Mouse (Mus musculus) cerebellum, adult 2 months (tissue): ENCODE measurements at regions not wholly inside any gene's neighbourhood (a gene's known extent, or its start where the extent isn't known, plus 50 kb on each side); places are given as distances from the start of the nearest gene placed in this dataset.

ENCODE experiments used
- DNase-seq, 2 experiments: peaks; one replicate each; pipeline ENCODE4 v3.0.0; 2021
- H3K27ac ChIP-seq: fragments of 200-500 bp; 2 replicates; pipeline ENCODE4 v1.5.1; 2012; ENCODE audit warnings: low read length, control low read depth, inconsistent platforms; ENCODE audit not compliant: insufficient read depth
- H3K27me3 ChIP-seq: fragments of 200-500 bp; 2 replicates; pipeline ENCODE4 v1.6.1; 2012; ENCODE audit warnings: inconsistent platforms, mild to moderate bottlenecking, low read length, moderate library complexity; ENCODE audit not compliant: control insufficient read depth, insufficient read depth
- H3K4me1 ChIP-seq: fragments of 200-500 bp; 2 replicates; pipeline ENCODE4 v1.6.1; 2011; ENCODE audit warnings: low read length; ENCODE audit not compliant: control insufficient read depth, insufficient read depth
- H3K4me3 ChIP-seq: fragments of 200-500 bp; replicated peaks from 2 replicates; pipeline ENCODE3; 2011; ENCODE audit warnings: mild to moderate bottlenecking, low read depth, low read length, control low read depth; ENCODE audit not compliant: insufficient read depth
- CTCF ChIP-seq: fragments of 200-500 bp; IDR thresholded peaks from 2 replicates; pipeline ENCODE4 v1.5.1; 2011; ENCODE audit warnings: low read depth, mild to moderate bottlenecking, control low read depth, low read length, moderate library complexity, borderline replicate concordance; ENCODE audit not compliant: insufficient read depth
- POLR2A ChIP-seq: fragments of 200-500 bp; IDR thresholded peaks from 2 replicates; pipeline ENCODE4 v1.6.1; 2011; ENCODE audit warnings: low read length, control low read depth, borderline replicate concordance; ENCODE audit not compliant: insufficient read depth
- WGBS: fragments of 180-500 bp; shearing (Covaris S2); methylation state at CpG from one replicate; pipeline ENCODE4 v1.1.7; 2018; 5-methylcytosine and 5-hydroxymethylcytosine counted together

DNA sequence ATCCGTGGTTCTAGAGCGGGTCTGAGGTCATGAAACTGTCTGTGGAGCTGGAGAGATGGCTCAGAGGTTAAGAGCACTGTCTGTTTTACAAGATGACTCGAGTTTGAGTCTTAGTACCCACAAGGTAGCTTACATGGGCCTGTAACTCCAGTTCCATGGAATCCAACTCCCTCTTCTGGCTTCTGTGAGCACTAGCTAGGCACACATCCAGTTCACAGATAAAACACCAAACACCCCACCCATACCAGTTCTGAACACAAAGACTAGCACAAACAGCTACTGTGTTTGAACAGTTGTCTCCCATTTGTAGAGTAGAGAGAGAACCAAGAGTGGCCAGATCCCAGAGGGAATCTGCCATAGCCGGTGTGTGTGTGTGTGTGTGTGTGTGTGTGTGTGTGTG, 224.0 kb downstream of the Zfp36l1 start:
- H3K27me3 ChIP-seq, result no peaks in the 10 kb centered on the region
- no peak overlapping the region for H3K27ac ChIP-seq
- no peak for DNase-seq
- 98% methylated on average over 4 of the region's 4 CpGs for WGBS
- TF ChIP-seq CTCF (no peak), POLR2A (no peak)
- H3K4me3 ChIP-seq, result no peak overlapping the region
- no peaks in the 10 kb centered on the region; the same call in 1 of the 2 replicates for H3K4me1 ChIP-seq

GRCm38 (mm10) chr12:79888086-79888485, 224.7 kb downstream of the Zfp36l1 start:
- no peaks in the 10 kb centered on the region for H3K27me3 ChIP-seq
- no peak overlapping the region for H3K4me3 ChIP-seq
- TF ChIP-seq CTCF (no peak), POLR2A (no peak)
- no peak for DNase-seq
- no peaks in the 10 kb centered on the region; the same call in 1 of the 2 replicates for H3K4me1 ChIP-seq
- no peak overlapping the region for H3K27ac ChIP-seq
- 61% methylated on average over 4 of the region's 4 CpGs for WGBS

DNA sequence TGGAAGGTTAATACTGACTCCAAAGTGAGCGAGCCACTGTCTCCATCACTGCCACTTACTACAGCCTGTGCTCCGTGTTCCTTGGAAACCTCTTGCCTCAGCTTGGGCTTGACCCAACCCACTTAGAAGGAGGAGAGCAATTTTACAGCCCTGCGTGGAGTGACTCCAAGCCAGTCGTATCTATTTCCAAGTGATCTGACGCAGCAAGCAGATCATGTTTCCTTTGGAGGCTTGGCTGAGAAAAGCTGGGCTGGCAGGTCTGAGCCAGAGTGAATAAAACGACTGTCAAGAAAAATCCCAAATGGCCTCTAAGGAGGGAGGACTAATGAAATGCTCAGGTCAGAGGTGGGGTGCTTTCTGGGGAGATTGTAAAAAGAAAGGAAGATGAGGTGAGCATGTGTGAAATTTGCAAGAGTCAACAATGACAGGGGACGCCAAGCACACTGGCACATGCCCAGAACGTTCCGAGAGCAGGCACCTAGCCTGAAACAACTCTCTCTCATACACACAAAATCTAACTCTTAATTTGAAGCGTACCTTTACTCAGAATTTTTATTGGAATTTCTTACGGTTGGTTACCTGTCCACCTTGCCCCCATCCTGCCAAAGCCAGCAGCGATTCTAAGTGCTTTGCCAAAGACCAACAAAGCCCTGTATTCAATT, 225.5 kb downstream of the Zfp36l1 start:
- H3K27me3 ChIP-seq, result no peaks in the 10 kb centered on the region
- no peak overlapping the region for H3K4me3 ChIP-seq
- TF ChIP-seq POLR2A (no peak), CTCF (no peak)
- peak; percentile 26 to 27 for DNase-seq
- no peak overlapping the region for H3K27ac ChIP-seq
- no peaks in the 10 kb centered on the region; the same call in 1 of the 2 replicates for H3K4me1 ChIP-seq
- 16% methylated on average over 12 of the region's 12 CpGs for WGBS

- H3K4me3 ChIP-seq, result no peak overlapping the region
- H3K27me3 ChIP-seq, result no peaks in the 10 kb centered on the region
- TF ChIP-seq CTCF (no peak), POLR2A (no peak)
- no peaks in the 10 kb centered on the region; the same call in 1 of the 2 replicates for H3K4me1 ChIP-seq
- no peak overlapping the region for H3K27ac ChIP-seq
- DNase-seq, result no peak
- WGBS, result 90% methylated on average over 3 of the region's 3 CpGs
These were observed 226.3 kb downstream of the Zfp36l1 start for GRCm38 (mm10) chr12:79886494-79886893.

DNA sequence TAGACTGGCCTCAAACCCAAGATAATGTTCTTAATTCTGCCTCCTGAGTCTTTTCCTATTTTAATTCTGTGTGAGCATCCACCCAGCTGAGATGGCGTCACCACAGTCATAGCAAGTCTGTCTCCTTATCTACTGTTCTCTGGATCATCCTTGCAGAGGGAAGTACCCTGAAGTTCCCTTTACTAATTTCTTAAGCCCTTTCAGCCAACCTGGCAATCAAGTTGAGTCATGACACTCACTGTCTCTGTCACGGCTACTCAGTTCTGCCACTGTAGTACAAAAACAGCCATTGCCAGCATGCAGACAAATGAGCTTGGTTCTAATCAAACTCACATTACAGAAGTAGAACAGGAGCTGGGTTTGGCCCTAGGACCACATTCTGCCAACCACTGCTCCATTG, 227.5 kb downstream of the Zfp36l1 start:
- Histone ChIP-seq H3K4me3 (no peak overlapping the region), H3K27me3 (no peaks in the 10 kb centered on the region), H3K4me1 (no peaks in the 10 kb centered on the region; the same call in 1 of the 2 replicates), H3K27ac (no peak overlapping the region)
- WGBS, result 92% methylated on average over 2 of the region's 2 CpGs
- DNase-seq, result no peak
- TF ChIP-seq CTCF, result no peak
- TF ChIP-seq POLR2A, result no peak

DNA sequence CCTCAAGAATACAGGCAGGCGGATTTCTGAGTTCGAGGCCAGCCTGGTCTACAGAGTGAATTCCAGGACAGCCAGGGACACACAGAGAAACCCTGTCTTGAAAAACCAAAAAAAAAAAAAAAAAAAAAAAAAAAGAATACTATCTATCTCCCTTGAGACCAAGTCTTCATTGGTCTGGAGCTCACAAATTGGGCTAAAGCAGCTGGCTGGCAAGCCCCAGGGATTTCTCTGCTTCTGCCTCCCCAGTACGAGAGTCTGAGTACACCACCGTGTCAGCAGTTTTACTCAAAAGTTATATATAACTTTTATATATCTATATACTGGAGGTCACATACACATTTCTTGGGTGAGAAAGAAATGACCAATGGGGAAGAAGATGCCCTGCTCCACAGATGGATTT, 229.2 kb downstream of the Zfp36l1 start:
- no peak overlapping the region for H3K4me3 ChIP-seq
- 97% methylated on average over 4 of the region's 4 CpGs for WGBS
- DNase-seq, result no peak

DNA sequence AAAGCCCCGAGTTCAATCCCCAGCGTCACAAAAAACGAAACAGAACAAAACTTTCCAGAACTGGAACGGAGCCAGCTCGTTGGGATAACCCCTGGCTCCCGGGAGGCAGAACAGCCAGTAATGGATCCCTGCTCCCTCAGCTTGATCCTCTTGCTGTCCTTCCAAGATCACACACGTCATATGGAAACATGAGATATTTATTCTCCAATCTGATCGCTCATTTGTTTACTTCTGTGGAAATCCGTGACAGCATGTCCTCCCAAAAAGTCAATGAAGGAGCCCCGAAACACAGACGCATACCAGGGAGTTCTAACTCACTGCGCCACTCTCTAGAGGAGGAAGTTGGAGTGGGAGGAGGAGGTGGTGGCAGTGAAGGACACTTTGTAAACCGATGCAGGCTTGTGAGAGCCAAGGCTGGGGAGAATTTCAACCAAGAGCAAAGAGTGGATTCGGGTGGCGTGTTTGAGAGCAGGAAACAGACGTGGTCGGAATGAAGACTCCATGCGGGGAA, 232.0 kb downstream of the Zfp36l1 start:
- no peak for DNase-seq
- Histone ChIP-seq H3K27me3 (no peaks in the 10 kb centered on the region), H3K4me1 (no peaks in the 10 kb centered on the region), H3K4me3 (no peak overlapping the region), H3K27ac (no peak overlapping the region)
- TF ChIP-seq POLR2A, result no peak
- no peak for TF ChIP-seq CTCF
- 62% methylated on average over 18 of the region's 18 CpGs for WGBS

More for the DNA sequence above, 229.2 kb downstream of the Zfp36l1 start:
- TF ChIP-seq POLR2A, result no peak
- TF ChIP-seq CTCF, result no peak
- Histone ChIP-seq H3K27me3 (no peaks in the 10 kb centered on the region), H3K4me1 (no peaks in the 10 kb centered on the region; the same call in 1 of the 2 replicates), H3K27ac (no peak overlapping the region)

GRCm38 (mm10) chr12:79880346-79880745, 232.5 kb downstream of the Zfp36l1 start:
- Histone ChIP-seq H3K27me3 (no peaks in the 10 kb centered on the region), H3K4me3 (no peak overlapping the region), H3K4me1 (no peaks in the 10 kb centered on the region), H3K27ac (no peak overlapping the region)
- 61% methylated on average over 4 of the region's 4 CpGs for WGBS
- DNase-seq, result no peak
- TF ChIP-seq POLR2A (no peak), CTCF (no peak)
